Mouse (Mus musculus) liver, adult 2 months (tissue): ENCODE results near the gene Rnf144b.

Source experiments
- CTCF ChIP-seq: fragments of 200-500 bp; IDR thresholded peaks from 2 replicates; pipeline ENCODE4 v1.5.1; 2011; ENCODE audit warnings: low read depth, low read length, control low read depth
- POLR2A ChIP-seq: fragments of 200-500 bp; IDR thresholded peaks from 2 replicates; pipeline ENCODE4 v1.6.1; 2011; ENCODE audit warnings: low read length, control low read depth; ENCODE audit not compliant: insufficient read depth; ENCODE audit errors: extremely low read depth

GRCm38 (mm10) chr13:47187836-47188235 is 65.4 kb downstream of the Rnf144b start:
- TF ChIP-seq POLR2A (no peak), CTCF (no peak)
